Mouse (Mus musculus) testis, adult 2 months (tissue): ENCODE measurements around the gene Gm20388. TPM values are rescaled to one million over a fixed set of nuclear protein-coding genes. Genes with fewer than 3 reads are reported as not detected.

Experiments
- H3K27ac ChIP-seq: fragments of 200-500 bp; 2 replicates; pipeline ENCODE4 v1.5.1; 2012; ENCODE audit warnings: low read depth, low read length; ENCODE audit not compliant: control insufficient read depth, insufficient read depth
- H3K27me3 ChIP-seq: fragments of 200-500 bp; 2 replicates; pipeline ENCODE4 v1.6.1; 2012; ENCODE audit warnings: mild to moderate bottlenecking, low read length, moderate library complexity; ENCODE audit not compliant: control insufficient read depth, insufficient read depth
- H3K36me3 ChIP-seq: fragments of 200-500 bp; 2 replicates; pipeline ENCODE4 v1.6.1; 2012; ENCODE audit warnings: mild to moderate bottlenecking, low read length; ENCODE audit not compliant: control insufficient read depth, insufficient read depth
- H3K4me1 ChIP-seq: fragments of 200-500 bp; 2 replicates; pipeline ENCODE4 v1.6.1; 2012; ENCODE audit warnings: low read length; ENCODE audit not compliant: control insufficient read depth, insufficient read depth
- H3K4me3 ChIP-seq: fragments of 200-500 bp; 2 replicates; pipeline ENCODE4 v1.5.1; 2012; ENCODE audit warnings: low read depth, mild to moderate bottlenecking, low read length, moderate library complexity, mixed read lengths; ENCODE audit not compliant: control insufficient read depth
- CTCF ChIP-seq: fragments of 200-500 bp; IDR thresholded peaks from 2 replicates; pipeline ENCODE4 v1.5.1; 2012; ENCODE audit warnings: low read depth, mild to moderate bottlenecking, inconsistent platforms, low read length, moderate library complexity; ENCODE audit not compliant: control insufficient read depth, insufficient read depth, insufficient replicate concordance
- POLR2A ChIP-seq: fragments of 200-500 bp; IDR thresholded peaks from 2 replicates; pipeline ENCODE4 v1.6.1; 2012; ENCODE audit warnings: low read depth, mild to moderate bottlenecking, inconsistent platforms, low read length, moderate library complexity; ENCODE audit not compliant: control insufficient read depth
- polyA plus RNA-seq: library from polyadenylated mRNA; depleted of rRNA; stranded (reverse); fragments of >200 nt; gene quantifications from 2 replicates; pipeline ENCODE4 v1.2.3, GENCODE M21; 2012

The Gm20388 gene
- polyA plus RNA-seq, 1 experiment = 5.6 TPM

DNA sequence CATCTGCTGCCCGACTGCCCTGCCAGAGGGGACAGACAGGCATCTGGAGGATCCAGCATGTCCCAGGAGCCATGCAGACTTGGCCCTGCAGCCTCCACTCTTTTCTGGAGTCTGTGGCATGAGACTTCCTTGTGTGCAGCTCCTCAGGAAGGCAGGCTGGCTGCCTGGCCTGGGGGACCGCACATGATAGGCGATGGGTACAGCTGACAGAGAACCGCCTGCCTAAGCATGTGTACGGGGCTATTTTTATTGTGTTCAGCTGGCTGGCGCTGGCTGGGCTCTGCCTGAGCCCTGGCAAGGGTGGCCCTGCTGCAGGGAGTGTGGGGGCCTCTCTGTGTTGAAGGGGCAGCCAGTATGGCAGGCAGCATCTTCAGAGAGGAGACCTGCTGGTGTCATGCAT lies 573.8 kb downstream of the Gm20388 start:
- H3K27me3 ChIP-seq = no peaks in the 10 kb centered on the region

DNA sequence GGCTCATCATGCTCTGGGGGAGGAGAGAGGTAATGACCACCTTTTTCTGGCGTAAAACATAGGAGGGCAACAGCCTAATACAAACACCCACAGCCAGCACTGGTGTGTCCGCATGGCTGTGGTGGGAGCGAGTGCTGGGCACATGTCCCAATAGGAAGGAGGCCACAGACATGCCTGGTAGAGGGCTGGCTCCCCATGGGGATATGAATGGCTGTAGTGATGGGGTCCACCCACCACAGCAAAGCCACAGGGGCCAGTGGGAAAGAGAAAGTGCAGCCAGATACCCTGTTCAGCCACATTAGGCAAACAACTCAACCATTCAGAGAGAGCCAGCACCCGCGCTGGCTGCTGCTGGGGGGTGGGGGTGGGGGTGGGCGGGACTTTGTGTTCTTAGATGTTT lies 574.5 kb downstream of the Gm20388 start:
- TF ChIP-seq CTCF (no peak), POLR2A (no peak)
- Histone ChIP-seq H3K4me3 (no peak overlapping the region), H3K27me3 (no peaks in the 10 kb centered on the region), H3K4me1 (peaks cover 16% of the 10 kb centered on the region), H3K27ac (no peak overlapping the region), H3K36me3 (no peaks in the 10 kb centered on the region)

More for the DNA sequence above, 573.8 kb downstream of the Gm20388 start:
- Histone ChIP-seq H3K27ac (no peak overlapping the region), H3K4me1 (peaks cover 11% of the 10 kb centered on the region), H3K4me3 (no peak overlapping the region), H3K36me3 (no peaks in the 10 kb centered on the region)
- no peak for TF ChIP-seq POLR2A
- TF ChIP-seq CTCF = no peak

DNA sequence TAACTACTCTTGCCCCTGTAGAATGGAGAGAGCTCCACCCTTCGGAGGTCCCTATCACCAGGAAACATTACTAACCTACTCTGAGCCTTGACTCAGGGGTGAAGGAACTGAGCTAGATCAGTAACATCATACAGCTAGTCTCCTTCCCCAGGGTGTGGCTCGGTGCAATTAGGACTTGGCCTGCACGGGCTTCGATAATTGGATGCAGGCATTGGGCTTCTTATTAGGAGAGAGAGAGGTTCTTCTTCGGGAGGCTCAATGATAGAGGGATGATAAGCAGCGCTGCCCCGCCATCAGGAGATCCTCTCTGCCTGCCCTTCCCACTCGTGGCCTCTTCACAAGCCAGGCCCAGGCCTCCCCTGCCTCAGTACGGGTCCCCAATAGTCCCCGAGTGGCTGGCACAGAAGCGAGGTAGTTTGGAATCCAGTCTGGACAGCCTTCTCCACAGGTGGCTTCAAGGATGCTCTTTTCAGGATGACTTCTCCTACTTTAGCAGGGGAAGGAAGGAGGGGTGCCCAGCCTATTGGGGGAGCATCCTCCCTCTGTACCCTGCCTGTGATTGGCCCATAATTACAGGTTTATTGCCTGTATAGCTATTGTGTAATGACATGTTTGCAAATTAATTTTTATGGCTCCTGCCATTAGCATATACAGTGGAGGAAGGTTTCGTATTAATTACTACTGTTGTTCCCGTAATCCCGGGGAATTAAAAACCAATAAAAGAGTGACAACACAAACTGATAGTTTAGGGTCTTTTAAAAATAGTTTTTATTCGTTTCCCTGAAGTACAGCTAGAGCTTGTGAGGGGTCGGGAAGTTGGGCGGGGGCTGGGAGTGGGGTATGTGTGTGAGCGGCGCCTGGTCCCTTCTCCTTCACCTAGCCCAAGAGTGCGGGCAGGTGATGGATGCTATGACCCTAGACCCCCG lies 575.2 kb downstream of the Gm20388 start:
- H3K36me3 ChIP-seq = no peaks in the 10 kb centered on the region
- no peak overlapping the region for H3K27ac ChIP-seq
- no peaks in the 10 kb centered on the region for H3K27me3 ChIP-seq
- H3K4me1 ChIP-seq = peaks cover 16% of the 10 kb centered on the region
- H3K4me3 ChIP-seq = no peak overlapping the region
- TF ChIP-seq CTCF = no peak

DNA sequence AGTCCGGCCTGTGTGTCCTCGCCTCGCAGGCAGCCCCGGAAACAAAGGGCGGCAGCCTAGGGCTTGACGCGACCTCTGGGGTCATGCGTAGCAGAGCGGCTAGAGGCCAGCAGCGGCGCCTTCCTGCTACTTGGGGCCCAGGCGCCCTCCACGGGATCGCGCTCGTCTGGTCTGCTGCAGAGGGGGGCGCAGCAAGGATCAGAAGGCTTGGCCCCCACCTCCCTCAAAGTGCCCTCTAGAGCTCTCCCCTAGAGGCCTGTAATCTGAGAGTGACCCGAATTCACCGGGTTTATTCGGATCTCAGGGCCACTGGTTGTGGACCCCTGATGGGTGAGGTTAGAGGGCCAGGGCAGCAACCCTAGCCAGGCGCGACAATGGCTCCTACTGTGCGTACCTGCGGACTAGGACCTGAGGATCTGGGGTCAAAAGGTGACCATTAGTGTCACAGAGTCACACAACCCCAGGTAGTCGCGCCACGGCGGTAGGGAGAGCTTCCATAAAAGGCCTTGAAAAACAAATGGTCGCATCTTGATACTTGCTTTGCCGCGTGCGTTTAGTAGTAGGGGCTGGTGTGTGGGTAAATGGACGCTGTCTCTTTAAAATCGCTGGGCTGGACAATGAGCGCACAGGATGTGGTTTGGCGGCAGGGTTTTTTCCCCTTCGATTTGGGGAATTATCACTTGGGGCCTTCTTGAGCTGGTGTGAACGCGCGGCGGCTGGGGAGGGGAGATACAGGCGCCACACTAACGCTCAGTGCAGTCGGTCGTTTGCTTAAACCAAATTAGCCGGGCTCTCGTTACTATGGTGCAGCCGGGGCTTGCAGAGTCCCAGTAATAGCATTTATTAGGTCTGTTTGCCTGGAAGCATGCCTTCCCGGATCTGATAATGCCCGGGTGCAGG lies 576.1 kb downstream of the Gm20388 start:
- Histone ChIP-seq H3K4me3 (peak overlapping the region; percentile 54), H3K4me1 (peaks cover 16% of the 10 kb centered on the region), H3K27ac (0 out of 2 replicates have a peak overlapping the region, but pooled peaks have one; percentile 49), H3K36me3 (no peaks in the 10 kb centered on the region), H3K27me3 (no peaks in the 10 kb centered on the region)
- no peak for TF ChIP-seq CTCF

DNA sequence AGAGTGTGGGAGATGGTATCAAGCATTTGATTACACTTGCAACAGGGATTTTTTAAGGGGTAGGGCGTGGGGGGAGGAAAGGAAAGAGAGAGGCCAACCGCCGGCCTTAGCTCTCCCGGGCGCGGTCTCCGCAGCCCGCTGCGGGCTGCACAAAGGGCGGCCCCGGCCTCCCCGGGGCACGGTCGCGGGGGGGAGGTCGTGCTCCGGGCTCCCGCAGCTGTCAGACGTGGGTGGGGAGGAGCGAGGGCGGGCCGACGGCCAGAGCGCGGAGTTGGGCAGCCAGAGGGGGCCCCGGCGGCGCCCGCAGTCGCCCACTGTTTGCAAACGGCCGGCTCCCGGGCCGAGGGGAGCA lies 576.7 kb downstream of the Gm20388 start:
- Histone ChIP-seq H3K27me3 (no peaks in the 10 kb centered on the region), H3K36me3 (no peaks in the 10 kb centered on the region), H3K4me1 (peaks cover 16% of the 10 kb centered on the region), H3K4me3 (peak overlapping the region; percentile 54), H3K27ac (peak overlapping the region; percentile 49; the same call in 1 of the 2 replicates)
- no peak for TF ChIP-seq CTCF
- TF ChIP-seq POLR2A = no peak

DNA sequence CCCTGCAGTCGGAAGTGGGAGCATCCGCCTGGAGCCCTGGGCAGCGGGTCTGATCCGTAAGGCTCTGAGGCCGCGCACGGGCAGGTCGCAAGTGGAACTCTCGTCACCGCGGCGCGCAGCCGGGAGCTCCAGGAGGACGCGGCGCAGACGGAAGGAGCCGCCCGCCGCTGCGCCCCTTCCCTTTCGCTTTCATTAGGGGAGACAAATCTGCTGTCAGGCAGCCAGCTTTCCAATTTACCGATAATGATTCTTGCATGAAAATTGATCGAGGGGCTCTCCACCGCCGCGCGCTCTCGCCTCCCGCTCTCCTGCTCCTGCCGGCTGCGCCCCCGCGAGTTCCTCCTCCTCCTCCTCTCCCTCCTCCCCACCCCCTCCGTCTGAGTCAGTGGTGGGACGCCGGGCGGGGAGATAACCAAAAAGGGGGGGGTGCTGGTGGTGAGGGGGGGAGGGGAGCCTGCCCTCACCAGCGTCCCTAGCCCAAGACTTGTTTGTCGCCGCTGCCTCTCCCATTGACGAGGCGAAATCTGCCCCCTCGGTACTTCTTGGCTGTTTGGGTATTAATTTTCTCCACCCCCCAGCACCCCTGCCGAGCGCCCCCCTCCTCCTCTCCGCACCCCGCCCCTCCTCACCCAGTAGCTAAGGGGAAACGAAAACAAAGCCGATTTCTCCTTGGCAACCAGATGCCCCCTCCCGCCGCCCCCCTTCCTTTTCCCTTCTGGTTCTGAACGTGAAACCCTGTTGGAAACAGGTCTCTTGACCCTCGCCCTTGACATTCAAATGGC lies 577.3 kb downstream of the Gm20388 start:
- Histone ChIP-seq H3K27ac (peak overlapping the region; percentile 7; the same call in 1 of the 2 replicates), H3K4me1 (peaks cover 16% of the 10 kb centered on the region), H3K36me3 (no peaks in the 10 kb centered on the region), H3K4me3 (peak overlapping the region; percentile 54), H3K27me3 (no peaks in the 10 kb centered on the region)
- TF ChIP-seq CTCF (no peak), POLR2A (no peak)
